ENCODE assay signal across 8 mouse cellular contexts in the genomic region with DNA sequence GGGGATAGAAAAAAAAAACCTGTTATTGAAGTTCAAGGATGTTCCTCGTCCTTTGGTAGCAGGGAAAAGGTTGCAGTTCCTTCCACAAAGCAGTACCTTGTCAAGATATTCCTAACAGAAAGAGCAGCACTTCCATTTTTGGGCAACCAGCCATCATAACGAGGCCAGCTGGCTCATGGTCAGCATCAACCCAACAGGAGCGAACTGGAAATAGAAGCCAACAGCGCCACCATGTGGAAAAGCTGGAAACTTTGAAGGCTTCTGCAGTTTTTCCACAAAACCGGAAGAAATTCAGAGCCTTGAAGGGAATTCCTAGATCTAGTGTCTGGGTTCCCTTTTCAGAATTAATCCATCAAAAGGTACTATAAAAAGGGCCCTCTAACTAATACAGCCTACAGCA.
DNase-seq lines count a peak whose midpoint lies in the region; ATAC-seq lines count a peak whose summit lies in the region.
"Had no signal": no experiment of that assay in that cellular context is flagged by ENCODE, and none has a peak within 500 bp of the region (broad histone marks: within the 10 kb centered on the region; RNA-seq: fewer than 3 reads in every experiment).

No protein-coding gene starts in this region.

- 30% methylated on average over 5 of the region's 5 CpGs for WGBS in embryonic facial prominence, embryonic 10.5 days

- no peak overlapping the region for H3K27ac ChIP-seq in embryonic facial prominence, embryonic 10.5 days (replicated peaks)
- H3K27ac ChIP-seq: neural tube, embryonic 12.5 days had no signal

- intact Hi-C loops in heart, postnatal 25 days (cut with DNase I) = no loop called here

- H3K36me3 ChIP-seq in embryonic facial prominence, embryonic 10.5 days (replicated peaks) = no peaks in the 10 kb centered on the region
- H3K36me3 ChIP-seq: neural tube, embryonic 12.5 days had no signal

- no peaks in the 10 kb centered on the region for H3K4me1 ChIP-seq in embryonic facial prominence, embryonic 10.5 days
- H3K4me1 ChIP-seq: neural tube, embryonic 12.5 days had no signal

- H3K9me3 ChIP-seq in embryonic facial prominence, embryonic 10.5 days = no peaks in the 10 kb centered on the region
- H3K9me3 ChIP-seq: neural tube, embryonic 12.5 days had no signal

- no peaks in the 10 kb centered on the region for H3K27me3 ChIP-seq in embryonic facial prominence, embryonic 10.5 days (replicated peaks; ENCODE audit: low read depth, poor library complexity, severe bottlenecking)
- H3K27me3 ChIP-seq: neural tube, embryonic 12.5 days had no signal

- ATAC-seq in megakaryocyte, adult 5-6 weeks (ENCODE audit: poor library complexity, severe bottlenecking) = no peak

- peak; percentile 12 for DNase-seq in MEL-GATA-1-ER (ENCODE audit: extremely low read depth, low read depth)
- DNase-seq in adrenal gland, adult 8-10 months = peak; percentile 74
- DNase-seq in embryonic facial prominence, embryonic 10.5 days (ENCODE audit: low spot score) = peak; percentile 52
- DNase-seq in heart, postnatal 25 days (ENCODE audit: low spot score) = peak; percentile 9
- DNase-seq in left cerebral cortex, adult 9 months (ENCODE audit: low spot score in 2 of 2) = peak; percentile 31 to 82
- peak; percentile 73 for DNase-seq in retina, embryonic 14.5 days (ENCODE audit: low spot score)

- no peak overlapping the region for H3K4me3 ChIP-seq in embryonic facial prominence, embryonic 10.5 days
- H3K4me3 ChIP-seq: neural tube, embryonic 12.5 days had no signal

Comparison
In these comparisons a context has a peak if more than half of its experiments do, and no peak if none do; other contexts are left out.
1. DNase-seq: peak in every context shown above with its lines; median percentile 74 in adrenal gland, adult 8-10 months; 73 in retina, embryonic 14.5 days; 56 in left cerebral cortex, adult 9 months; 52 in embryonic facial prominence, embryonic 10.5 days; 12 in MEL-GATA-1-ER; 9 in heart, postnatal 25 days.